Mouse (Mus musculus) erythroblast, adult 5-6 weeks (primary cell): ENCODE measurements around the gene Casq2. TPM values are rescaled to one million over a fixed set of nuclear protein-coding genes. Genes with fewer than 3 reads are reported as not detected.

Experiments
- ATAC-seq: replicated peaks from 2 replicates; pipeline ENCODE4 v1.8.0; 2016; ENCODE audit warnings: moderate number of reproducible peaks, mild to moderate bottlenecking, moderate TSS enrichment, inconsistent platforms; ENCODE audit not compliant: poor library complexity, low FRiP score, severe bottlenecking
- total RNA-seq, 2 experiments: library from RNA; stranded (forward) in 1 of 2; stranded (reverse) in 1 of 2; fragments of 150-400 nt in 1 of 2; fragments of 200-764, 138-1000 nt in 1 of 2; gene quantifications; 2 replicates each; pipeline versions ENCODE4 v1.2.3 to v1.2.4; 2015 to 2017; ENCODE audit warnings: low replicate concordance in 2 of 2

Gene Casq2
- total RNA-seq (2015; ENCODE audit: low replicate concordance) (not detected in 2 replicates), total RNA-seq (2017; ENCODE audit: low replicate concordance) (5.9 and 12.6 TPM in 2 replicates)

GRCm38 (mm10) chr3:102086283-102086682 lies at the start of gene Casq2:
Gene Casq2 (plus strand): TSS chr3:102086415.
- ATAC-seq = no peak

- no peak for ATAC-seq
Observed at GRCm38 (mm10) chr3:102037806-102038205, 48.4 kb upstream of the Casq2 start.

DNA sequence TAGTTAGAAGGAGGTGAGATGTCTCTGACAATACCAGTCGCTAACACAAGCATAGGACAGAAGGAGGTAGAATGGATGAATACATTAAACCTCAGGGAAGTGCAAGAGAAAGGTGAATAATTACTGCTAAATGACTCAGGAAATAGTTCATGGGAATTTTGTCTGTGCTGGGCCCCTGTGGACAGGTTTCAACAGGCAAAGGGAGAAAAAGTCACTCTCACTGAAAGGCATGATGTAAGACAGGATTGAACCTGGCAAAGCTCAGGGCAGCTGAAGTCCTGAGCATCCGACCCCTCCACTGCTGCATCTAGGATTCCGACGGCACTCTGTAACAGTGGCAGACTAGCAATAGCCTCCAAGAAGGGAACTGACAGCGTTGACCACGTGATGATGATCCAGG lies 47.6 kb upstream of the Casq2 start:
- ATAC-seq = no peak

DNA sequence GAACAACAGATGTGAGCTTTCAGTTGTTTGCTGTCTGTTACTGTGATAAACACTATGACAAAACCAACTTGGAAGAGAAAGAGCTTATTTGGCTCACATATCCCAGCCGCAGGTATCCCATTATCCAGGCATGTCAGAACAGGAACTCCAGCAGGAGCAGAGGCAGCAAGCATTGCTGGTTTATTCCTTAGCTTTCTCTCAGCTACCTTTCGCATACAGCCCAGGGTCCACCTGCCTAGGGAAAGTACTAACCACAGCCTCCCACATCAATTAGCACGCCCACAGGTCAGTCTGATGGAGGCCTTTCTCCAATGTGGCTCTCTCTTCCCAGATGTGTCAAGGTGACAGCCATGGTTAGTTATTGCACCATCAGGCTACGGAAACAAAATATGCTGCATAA lies 44.6 kb upstream of the Casq2 start:
- no peak for ATAC-seq

- ATAC-seq = no peak
Observed at GRCm38 (mm10) chr3:102045071-102045470, 41.1 kb upstream of the Casq2 start.

DNA sequence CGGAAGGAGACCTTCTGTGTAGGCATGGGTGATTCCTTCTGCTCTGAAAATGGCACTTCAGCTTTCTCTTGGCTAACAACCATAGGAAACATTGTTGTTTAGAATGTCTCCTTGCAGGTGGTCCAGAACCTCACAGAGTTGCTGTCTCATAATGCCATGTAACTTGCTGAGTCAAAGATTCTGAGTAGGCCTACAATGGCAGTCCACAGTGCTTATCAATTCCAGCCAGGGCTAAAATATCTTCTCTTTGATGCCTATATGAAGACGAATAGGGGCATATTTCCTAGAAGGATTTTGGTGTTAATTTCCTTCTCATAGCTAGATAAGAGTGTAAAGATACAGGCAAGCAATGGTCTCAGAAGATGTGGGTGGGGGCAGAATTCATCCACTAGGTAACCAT lies 38.7 kb upstream of the Casq2 start:
- ATAC-seq = no peak

- no peak for ATAC-seq
Observed at GRCm38 (mm10) chr3:102049207-102050104, 36.8 kb upstream of the Casq2 start.

GRCm38 (mm10) chr3:102052036-102052435 lies 34.2 kb upstream of the Casq2 start:
- ATAC-seq = no peak

DNA sequence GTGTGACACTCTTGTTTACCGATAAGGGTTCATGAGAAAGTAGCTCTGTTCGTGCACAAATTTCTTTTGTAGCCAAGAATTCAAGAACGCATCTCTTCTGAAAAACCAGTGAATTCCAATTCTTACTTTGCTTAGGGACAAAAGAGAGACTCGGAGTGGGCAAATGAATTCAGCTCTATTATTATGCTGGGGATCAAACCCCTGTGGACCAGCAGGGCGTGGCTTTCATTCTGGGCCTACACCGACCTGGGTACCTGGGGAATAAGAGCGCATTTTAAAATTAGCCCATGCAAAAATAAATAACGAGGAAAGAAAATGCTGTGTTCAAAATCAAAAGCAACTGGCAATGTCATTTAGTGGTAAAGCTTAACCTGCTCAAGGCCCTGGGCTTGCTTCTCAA lies 32.9 kb upstream of the Casq2 start:
- no peak for ATAC-seq

DNA sequence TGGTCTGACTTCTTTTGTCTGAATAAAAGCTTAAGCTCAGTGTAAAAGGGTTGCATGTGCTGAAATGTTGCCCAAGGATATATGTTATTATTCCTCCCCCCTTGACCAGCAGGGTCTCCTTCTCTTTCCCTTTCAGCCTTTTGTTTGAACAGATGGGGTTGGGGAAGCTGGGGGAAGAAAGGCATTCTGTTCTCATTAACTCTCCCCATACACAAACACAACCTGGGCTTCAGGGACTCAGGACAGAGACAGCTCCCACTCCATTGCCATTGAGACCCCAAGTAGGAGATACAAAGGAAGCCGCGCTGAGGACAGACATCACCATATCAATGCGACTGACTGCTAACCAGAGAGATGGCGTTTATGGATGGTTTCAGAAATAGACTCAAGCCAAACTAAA lies 30.3 kb upstream of the Casq2 start:
- ATAC-seq = no peak

DNA sequence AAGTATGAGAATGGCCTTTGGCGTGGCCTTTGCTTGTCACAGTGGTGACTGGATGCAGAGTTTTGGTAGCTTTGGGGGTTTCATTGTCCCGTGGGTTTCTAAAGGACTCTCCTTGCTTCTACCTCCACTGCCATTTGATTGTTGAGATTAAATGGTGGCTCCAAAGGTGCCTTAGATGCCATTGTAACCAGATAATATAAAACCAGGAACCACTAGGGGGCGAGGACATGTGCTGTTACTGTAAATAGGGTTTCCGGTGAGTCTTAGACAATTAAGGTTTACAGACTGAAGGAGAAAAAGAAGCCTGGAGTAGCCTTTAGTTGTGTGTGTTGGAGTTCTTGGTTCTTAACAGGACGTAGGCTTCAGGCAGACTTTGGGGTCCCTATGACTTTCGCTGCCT lies 26.1 kb upstream of the Casq2 start:
- no peak for ATAC-seq

- no peak for ATAC-seq
Observed at GRCm38 (mm10) chr3:102061923-102062670, 24.1 kb upstream of the Casq2 start.

DNA sequence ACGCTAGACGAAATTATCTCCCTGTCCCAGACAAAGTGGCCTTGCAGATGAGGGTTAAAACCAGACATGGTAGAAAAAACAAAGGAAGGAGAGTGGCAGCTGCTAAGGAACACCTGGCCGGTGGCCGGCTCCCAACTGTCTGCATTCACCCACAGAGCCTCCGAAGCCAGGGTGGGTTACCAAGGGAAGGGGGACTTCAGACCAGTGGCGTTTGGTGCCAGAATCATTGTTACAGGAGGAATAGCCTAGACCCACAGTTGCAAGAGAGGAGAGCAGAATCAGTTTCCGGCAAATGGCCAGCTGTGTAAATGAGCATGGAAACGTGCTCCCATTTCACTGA lies 23.6 kb upstream of the Casq2 start:
- ATAC-seq = no peak

- no peak for ATAC-seq
Observed at GRCm38 (mm10) chr3:102063273-102064120, 22.7 kb upstream of the Casq2 start.

DNA sequence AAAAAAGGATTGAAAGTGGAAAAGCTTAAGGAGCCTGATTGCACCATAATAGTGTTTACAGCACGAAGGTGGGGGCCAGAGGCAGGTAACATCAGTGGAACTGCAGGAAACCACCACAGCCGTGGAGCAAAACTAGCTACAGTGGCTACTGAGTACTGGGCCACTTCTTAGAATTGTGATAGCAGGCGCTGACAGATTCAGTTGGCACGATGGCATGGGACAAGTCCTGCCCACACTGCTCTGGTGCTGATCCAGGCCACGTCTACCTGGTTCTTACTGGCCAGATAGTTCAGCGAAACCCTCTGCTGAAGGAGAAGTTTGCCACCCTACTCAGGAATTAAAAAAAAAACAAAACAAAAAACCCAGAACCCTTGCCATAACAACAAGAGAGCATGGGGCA lies 21.6 kb upstream of the Casq2 start:
- ATAC-seq = no peak

GRCm38 (mm10) chr3:102067306-102067705 lies 18.9 kb upstream of the Casq2 start:
- no peak for ATAC-seq

- no peak for ATAC-seq
Observed at GRCm38 (mm10) chr3:102067861-102068260, 18.4 kb upstream of the Casq2 start.

- ATAC-seq = no peak
Observed at GRCm38 (mm10) chr3:102069260-102069659, 17.0 kb upstream of the Casq2 start.

DNA sequence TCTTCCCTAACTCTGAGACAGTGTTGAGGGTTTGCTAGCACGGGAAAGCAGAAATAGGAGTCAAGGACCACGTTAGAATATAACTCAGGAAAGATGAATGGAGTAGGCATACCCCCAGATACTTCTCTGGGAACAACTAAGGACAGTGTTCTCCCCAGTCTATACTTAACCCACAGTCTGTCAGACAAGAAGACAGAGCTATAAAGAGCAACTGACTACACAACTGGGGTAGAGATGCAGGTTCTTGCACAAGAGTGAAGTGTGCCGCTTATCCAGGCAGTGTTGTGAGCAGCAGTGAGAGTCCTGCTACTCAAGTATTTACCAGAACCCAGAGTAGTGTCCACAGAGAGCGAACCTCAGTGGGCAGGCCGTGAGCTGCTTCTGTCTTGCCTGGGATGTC lies 16.5 kb upstream of the Casq2 start:
- no peak for ATAC-seq

DNA sequence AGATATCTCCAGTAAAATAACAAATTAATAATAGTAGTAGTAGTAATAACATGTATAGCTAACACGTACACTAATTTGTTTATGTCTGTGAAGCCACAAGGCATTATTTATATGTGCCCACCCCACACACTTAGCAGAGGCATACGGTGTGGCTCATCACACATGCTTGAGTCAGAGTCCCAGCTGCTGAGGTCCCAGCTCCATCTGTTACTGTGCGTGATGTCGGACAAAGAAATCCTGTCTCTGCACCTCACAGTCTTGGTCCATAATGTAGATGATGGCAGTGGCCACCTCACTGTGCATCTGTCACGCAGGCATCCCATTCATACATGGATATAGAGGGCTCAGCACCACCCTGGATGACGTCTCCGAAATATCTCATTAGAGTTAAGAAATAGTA lies 15.9 kb upstream of the Casq2 start:
- no peak for ATAC-seq
